Mouse (Mus musculus) A20 (cell line): ENCODE results near the gene Olfr835.
A peak's percentile ranks its signal among the peaks of the same experiment; 100 is the strongest.

Experiments
- DNase-seq: peaks from one replicate; pipeline ENCODE4 v3.0.0-alpha.2; 2011; ENCODE audit warnings: low read depth, low spot score

Gene Olfr835

GRCm38 (mm10) chr9:19032435-19032834, at the start of gene Olfr835:
Gene Olfr835, plus strand, starts transcription at chr9:19032735.
- DNase-seq: no peak

- no peak for DNase-seq
Measured at GRCm38 (mm10) chr9:18987690-18988089, 44.8 kb upstream of the Olfr835 start, which contains the start of gene Olfr834. Gene Olfr834, plus strand, starts transcription at chr9:18987990.

- DNase-seq: peak; percentile 7
Measured at GRCm38 (mm10) chr9:19084986-19085385, 52.5 kb downstream of the Olfr835 start.
